Mouse (Mus musculus) embryonic fibroblast, embryonic 13.5 days (primary cell): ENCODE results near the gene Unc119.

Experiments used
- CTCF ChIP-seq: IDR thresholded peaks from 2 replicates; pipeline ENCODE4 v1.5.1; 2011; ENCODE audit warnings: mild to moderate bottlenecking, control low read depth, low read length, moderate library complexity, borderline replicate concordance; ENCODE audit not compliant: insufficient read depth
- POLR2A ChIP-seq: IDR thresholded peaks from 2 replicates; pipeline ENCODE4 v1.6.1; 2011; ENCODE audit warnings: low read depth, mild to moderate bottlenecking, control low read depth, low read length, moderate library complexity

- TF ChIP-seq CTCF (no peak), POLR2A (no peak)
These were observed 29.3 kb downstream of the Unc119 start for GRCm38 (mm10) chr11:78372610-78373009.
